Mouse (Mus musculus) gastrocnemius, adult 8-10 months (tissue): ENCODE data around the gene Ccnb1. TPM values are rescaled to one million over a fixed set of nuclear protein-coding genes. Genes with fewer than 3 reads are reported as not detected.
A peak's percentile ranks its signal among the peaks of the same experiment; 100 is the strongest.
"Not testable (repeated sequence)": the region's sequence is repeated elsewhere in the genome, so short reads cannot be mapped to it uniquely, and the experiment has no call there.

Experiments used
- DNase-seq, 2 experiments: peaks; one replicate each; pipeline ENCODE4 v3.0.0; 2022; ENCODE audit warnings: low spot score in 2 of 2
- total RNA-seq, 4 experiments: library from RNA; stranded (reverse); gene quantifications; 2 replicates each; pipeline ENCODE4 v1.2.4; 2022

Ccnb1 gene
- total RNA-seq, result under 1 TPM in 1 of 4 experiments, not detected in 3; 0.25 TPM

- peak; percentile 81 to 87 for DNase-seq
Observed at GRCm38 (mm10) chr13:100786414-100786867, at the start of gene Ccnb1. TSS of gene Ccnb1 (minus strand) at chr13:100786570.

- DNase-seq, result no peak
Observed at GRCm38 (mm10) chr13:100834777-100835176, 48.4 kb upstream of the Ccnb1 start.

GRCm38 (mm10) chr13:100833640-100834002, 47.3 kb upstream of the Ccnb1 start:
- no peak for DNase-seq

- peak; percentile 98 for DNase-seq
Observed at GRCm38 (mm10) chr13:100832741-100833639, 46.6 kb upstream of the Ccnb1 start, which contains the start of gene Slc30a5. TSS of gene Slc30a5 (minus strand) at chr13:100833427.

GRCm38 (mm10) chr13:100832188-100832587, 45.8 kb upstream of the Ccnb1 start:
- no peak for DNase-seq

GRCm38 (mm10) chr13:100831123-100831522, 44.8 kb upstream of the Ccnb1 start:
- no peak for DNase-seq

- no peak for DNase-seq
Observed at GRCm38 (mm10) chr13:100825627-100826410, 39.4 kb upstream of the Ccnb1 start.

GRCm38 (mm10) chr13:100824916-100825315, 38.5 kb upstream of the Ccnb1 start:
- DNase-seq, result no peak

GRCm38 (mm10) chr13:100824306-100824705, 37.9 kb upstream of the Ccnb1 start:
- DNase-seq, result no peak

- DNase-seq, result no peak
Observed at GRCm38 (mm10) chr13:100823863-100824262, 37.5 kb upstream of the Ccnb1 start.

GRCm38 (mm10) chr13:100814451-100814850, 28.1 kb upstream of the Ccnb1 start:
- DNase-seq, result no peak

GRCm38 (mm10) chr13:100805776-100806175, 19.4 kb upstream of the Ccnb1 start:
- DNase-seq, result no peak

GRCm38 (mm10) chr13:100797171-100797570, 10.8 kb upstream of the Ccnb1 start:
- DNase-seq, result no peak

- DNase-seq, result no peak
Observed at GRCm38 (mm10) chr13:100789083-100789482, 2.7 kb upstream of the Ccnb1 start.

- DNase-seq, result not testable (repeated sequence)
Observed at GRCm38 (mm10) chr13:100788057-100788456, 1.7 kb upstream of the Ccnb1 start.

GRCm38 (mm10) chr13:100787316-100788010, 1.1 kb upstream of the Ccnb1 start:
- no peak for DNase-seq

GRCm38 (mm10) chr13:100785806-100786413, 460 bp downstream of the Ccnb1 start:
- no peak for DNase-seq

GRCm38 (mm10) chr13:100777491-100777890, 8.9 kb downstream of the Ccnb1 start:
- DNase-seq, result no peak

- DNase-seq, result no peak
Observed at GRCm38 (mm10) chr13:100776710-100777109, 9.7 kb downstream of the Ccnb1 start.

GRCm38 (mm10) chr13:100776056-100776419, 10.3 kb downstream of the Ccnb1 start:
- DNase-seq, result no peak
